Mouse (Mus musculus) c-Kit-negative CD71-positive TER-119-positive erythroid progenitor cells, embryonic 14.5 days (primary cell): Measurements from ENCODE around the gene Ap2s1.
"Not testable (repeated sequence)": the region's sequence is repeated elsewhere in the genome, so short reads cannot be mapped to it uniquely, and the experiment has no call there.

ENCODE experiments used
- DNase-seq: peaks from one replicate; pipeline ENCODE4 v3.0.0-alpha.2; 2013; ENCODE audit warnings: low read depth, low spot score

Gene Ap2s1

DNA sequence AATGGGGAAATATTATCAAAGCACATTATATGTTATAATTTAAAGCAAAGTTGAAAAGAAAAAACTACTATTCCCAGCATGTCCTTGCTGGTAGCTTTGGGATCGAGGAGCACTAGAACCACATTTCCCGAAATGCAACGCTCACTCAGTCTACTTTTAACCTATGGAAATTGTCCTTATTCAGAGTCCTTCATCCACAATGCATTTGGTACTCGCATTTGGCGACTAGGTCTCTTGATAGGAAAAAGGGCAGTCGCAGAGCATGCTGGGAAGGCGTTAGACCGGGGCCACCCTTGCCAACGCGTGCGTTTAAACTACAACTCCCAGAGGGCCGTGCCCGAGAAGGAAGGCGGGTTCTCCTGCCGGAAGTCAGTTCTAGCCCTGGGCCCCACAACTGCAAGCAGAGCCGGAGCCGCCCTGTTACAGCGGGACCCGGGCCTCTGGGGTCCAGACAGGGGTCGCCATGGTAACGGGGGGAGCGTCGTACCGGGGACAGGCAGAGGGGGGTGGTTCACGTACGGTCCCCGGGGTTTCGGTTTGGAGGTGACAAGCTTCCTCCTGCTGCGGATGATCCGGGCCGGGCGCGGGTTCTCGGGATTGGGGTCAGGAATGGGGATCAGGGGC is at the start of gene Ap2s1:
Gene Ap2s1, plus strand, starts transcription at position 338 of the 624 bp plus-strand sequence.
- DNase-seq = peak; percentile 92

DNA sequence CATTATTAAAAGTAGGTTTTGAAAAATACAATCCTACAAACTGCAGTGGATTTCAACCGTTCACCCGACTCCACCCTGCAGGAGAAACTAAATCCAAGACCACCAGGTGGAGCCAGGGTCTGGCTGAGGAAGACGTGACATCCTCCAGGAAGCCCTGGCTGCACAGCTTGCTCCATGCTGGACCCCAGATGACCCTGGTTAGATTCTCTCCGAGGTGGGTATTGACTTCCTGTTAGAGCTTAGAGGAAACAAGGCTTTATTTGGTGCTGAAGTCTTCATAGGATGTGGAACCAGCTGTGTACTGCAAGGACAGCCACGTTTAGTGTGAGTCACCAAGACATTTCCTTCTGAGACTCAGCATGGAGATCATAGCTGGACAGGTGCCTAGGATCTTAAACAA is 49.0 kb upstream of the Ap2s1 start:
- DNase-seq = no peak

DNA sequence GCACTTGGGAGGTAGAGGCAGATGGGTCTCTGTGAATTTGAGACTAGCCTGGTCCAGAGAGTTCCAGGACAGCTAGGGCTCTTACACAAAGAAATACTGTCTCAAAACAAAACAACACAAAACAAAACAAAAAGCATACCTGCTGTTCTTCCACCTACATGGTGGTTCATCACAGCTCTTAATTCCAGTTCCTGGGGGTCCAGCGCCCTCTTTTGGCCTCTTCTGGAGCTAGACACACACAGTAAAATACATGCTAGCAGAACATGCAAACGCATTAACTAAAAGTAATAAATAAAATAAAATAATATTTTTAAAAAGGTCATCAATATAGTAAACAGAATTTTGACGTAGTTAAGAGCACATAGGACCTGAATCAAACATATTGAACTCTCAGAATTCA is 43.2 kb upstream of the Ap2s1 start:
- no peak for DNase-seq

DNA sequence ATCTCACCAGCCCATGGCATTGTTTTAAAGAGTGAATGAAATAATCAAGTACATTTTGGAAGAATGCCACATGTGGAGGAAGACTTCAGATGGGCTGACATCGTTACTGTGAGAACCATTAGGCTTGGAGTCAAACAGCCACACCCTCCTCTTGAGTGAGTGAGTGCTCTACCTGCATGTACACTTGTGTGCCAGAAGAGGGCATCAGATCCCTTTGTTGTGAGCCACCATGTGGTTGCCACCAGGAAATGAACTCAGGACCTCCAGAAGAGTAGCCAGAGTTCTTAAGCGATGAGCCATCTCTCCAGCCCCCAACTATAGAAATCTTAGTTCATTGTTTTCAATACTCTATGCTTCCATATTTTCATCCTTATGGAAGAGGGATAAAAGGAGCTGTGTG is 39.2 kb upstream of the Ap2s1 start:
- no peak for DNase-seq

GRCm38 (mm10) chr7:16700583-16700982 is 37.6 kb upstream of the Ap2s1 start:
- DNase-seq = no peak

- no peak for DNase-seq
Observed at GRCm38 (mm10) chr7:16706385-16706784, 31.8 kb upstream of the Ap2s1 start.

- no peak for DNase-seq
Observed at GRCm38 (mm10) chr7:16708244-16708643, 30.0 kb upstream of the Ap2s1 start.

DNA sequence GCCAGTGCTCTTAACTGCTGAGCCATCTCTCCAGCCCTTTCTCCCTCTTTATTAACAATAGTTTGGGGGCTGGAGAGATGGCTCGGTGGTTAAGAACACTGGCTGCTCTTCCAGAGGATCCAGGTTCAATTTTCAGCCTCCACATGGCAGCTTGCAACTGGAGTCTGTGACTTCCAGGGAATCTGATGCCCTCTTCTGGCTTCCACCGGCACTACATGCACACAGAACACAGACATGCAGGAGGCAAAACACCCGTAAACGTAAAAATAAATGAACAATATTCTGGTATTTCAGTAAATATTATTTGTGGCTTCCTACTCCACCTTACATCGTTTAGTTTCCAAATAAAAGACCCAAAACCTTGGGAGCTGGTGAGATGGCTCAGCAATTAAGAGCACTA is 27.6 kb upstream of the Ap2s1 start:
- DNase-seq = no peak

GRCm38 (mm10) chr7:16712633-16713415 is 25.4 kb upstream of the Ap2s1 start:
- DNase-seq = no peak

DNA sequence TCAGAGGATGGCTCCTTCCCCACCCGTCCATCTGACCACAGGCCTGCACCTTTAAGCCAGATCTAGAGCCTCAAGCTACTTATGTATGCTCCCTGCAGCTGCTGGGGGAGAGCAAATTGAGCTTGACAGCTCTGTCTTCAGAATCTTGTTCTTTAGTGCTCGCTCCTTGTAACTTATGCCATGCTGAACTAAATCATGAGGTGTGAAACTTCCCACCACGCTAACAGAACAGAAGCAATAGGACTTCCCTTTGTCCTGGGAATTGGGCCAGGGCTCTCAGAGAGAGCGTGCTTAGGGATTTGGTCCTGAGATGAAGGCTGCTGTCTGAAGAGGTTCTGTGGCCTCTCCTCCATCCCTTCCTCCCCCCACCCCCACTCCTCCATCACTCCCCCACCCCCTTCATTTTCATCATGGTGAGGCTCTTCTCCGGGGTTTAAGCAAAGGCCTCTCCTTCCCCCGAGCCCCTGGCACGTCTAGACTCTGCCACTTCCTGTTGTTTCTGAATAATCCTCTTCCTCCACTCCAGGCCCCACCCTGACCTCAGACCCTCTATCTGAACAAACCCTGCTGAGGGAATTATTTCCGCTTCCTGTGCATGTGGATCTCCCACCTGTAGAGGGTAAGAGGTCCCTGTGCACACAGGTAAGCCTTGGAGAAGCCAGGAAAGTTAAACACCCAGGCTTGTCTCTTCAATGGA is 21.6 kb upstream of the Ap2s1 start:
- DNase-seq = not testable (repeated sequence)

DNA sequence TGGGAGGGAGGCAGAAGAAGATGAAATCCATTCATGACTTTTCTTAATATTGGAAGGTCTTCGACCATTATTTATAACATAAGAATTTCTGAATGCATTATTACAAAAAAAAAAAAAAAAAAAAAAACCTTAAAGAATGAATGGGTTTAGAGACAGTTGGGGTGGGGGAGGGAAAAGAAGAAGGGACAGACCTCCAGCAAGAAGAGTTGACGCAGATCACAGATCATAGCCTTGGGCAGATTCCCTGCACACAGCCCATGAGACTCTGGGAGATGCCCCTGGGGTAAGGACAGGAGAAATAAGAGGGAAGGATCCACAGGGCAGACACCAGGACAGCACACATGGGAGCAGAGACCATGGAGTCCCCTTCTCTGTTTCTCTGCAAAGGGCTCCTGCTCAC is 16.6 kb upstream of the Ap2s1 start, which contains the start of gene Ceacam9:
Gene Ceacam9, plus strand, starts transcription at position 301 of the 400 bp plus-strand sequence.
- no peak for DNase-seq

GRCm38 (mm10) chr7:16722490-16722889 is 15.7 kb upstream of the Ap2s1 start:
- not testable (repeated sequence) for DNase-seq

- DNase-seq = peak; percentile 31
Observed at GRCm38 (mm10) chr7:16728596-16729348, 9.4 kb upstream of the Ap2s1 start.

DNA sequence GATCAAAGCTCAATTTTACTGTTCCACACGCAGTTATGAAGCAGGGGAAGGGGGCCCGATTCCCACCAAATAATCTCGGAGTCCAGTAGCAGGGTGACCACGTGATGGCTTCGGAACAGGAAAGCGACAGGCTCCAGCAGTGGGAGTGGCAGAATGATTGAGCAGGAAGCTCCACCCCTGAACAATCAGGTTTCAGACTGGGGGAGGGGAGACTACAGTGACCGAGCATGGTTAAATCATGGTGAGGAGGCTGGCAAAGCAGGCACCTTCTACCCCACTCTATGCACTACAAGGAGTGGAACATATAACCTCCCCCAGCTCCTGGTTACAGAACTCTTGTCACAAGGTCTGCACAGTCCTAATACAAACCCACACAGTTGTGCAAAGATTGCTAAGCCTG is 8.6 kb upstream of the Ap2s1 start:
- not testable (repeated sequence) for DNase-seq

DNA sequence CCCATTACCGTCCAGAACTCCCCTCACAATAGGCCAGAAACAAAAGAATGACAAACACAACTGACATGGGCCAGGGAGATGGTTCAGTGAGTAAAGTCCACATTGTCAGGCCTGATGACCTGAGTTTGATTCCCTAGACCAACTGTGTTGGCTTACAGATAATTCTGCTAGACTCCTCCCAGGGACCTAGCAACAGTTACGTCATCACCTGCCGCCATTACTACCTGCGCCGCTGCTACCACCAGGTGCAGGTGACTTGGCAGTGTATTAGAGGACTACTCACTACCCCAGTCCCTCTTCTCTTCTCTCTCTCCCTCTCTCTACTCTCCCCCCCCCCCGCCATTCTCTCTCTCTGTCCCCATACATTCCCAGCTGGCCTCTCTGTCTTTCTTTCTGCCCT is 7.4 kb upstream of the Ap2s1 start:
- DNase-seq = no peak

- DNase-seq = no peak
Observed at GRCm38 (mm10) chr7:16731893-16732422, 6.3 kb upstream of the Ap2s1 start.

GRCm38 (mm10) chr7:16737606-16738072 is 571 bp upstream of the Ap2s1 start:
- no peak for DNase-seq

DNA sequence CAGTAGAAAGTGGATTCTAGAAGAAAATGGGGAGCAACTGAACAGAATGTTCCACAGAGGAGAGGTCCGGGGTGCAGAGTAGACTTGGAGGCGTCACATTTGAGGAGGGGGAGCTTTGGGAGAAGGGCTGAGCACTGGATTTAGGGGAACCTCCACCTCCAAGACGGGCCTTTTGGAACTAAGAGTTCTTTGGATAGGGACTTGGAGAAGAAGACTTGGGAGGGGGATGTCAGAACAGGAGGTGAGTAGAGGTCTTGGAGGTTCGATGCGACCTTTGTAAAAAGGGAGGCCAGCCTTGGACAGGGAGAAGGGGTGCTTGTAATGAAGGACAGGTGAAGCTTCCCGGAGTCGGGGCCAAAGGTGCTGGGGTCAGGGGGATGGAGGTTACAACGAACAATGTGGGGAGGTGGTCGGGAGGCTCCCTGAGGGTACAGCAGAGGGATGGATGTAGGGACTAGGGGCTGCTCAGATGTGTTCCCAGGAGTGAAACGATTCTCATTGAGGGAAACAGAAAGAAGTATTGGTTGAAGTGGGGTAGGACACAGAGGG is 920 bp downstream of the Ap2s1 start:
- DNase-seq = no peak

GRCm38 (mm10) chr7:16745373-16745772 is 7.2 kb downstream of the Ap2s1 start:
- no peak for DNase-seq

GRCm38 (mm10) chr7:16746093-16746492 is 7.9 kb downstream of the Ap2s1 start:
- DNase-seq = peak; percentile 71

GRCm38 (mm10) chr7:16747656-16748055 is 9.4 kb downstream of the Ap2s1 start:
- no peak for DNase-seq
